Mouse (Mus musculus) ES-CJ7 (cell line): ENCODE measurements around the gene Med12l.
A peak's percentile ranks its signal among the peaks of the same experiment; 100 is the strongest.

ENCODE experiments used
- DNase-seq: peaks from one replicate; pipeline ENCODE4 v3.0.0; 2011; ENCODE audit warnings: low read depth, low spot score

Med12l gene

GRCm38 (mm10) chr3:59005271-59005995 lies at the start of gene Med12l:
TSS of gene Med12l (plus strand) at chr3:59005825.
- DNase-seq = peak; percentile 42

GRCm38 (mm10) chr3:58961166-58961565 lies 44.5 kb upstream of the Med12l start:
- DNase-seq = peak; percentile 23

- DNase-seq = no peak
Observed at GRCm38 (mm10) chr3:58977413-58977812, 28.2 kb upstream of the Med12l start.

GRCm38 (mm10) chr3:58977906-58978622 lies 27.6 kb upstream of the Med12l start:
- no peak for DNase-seq

GRCm38 (mm10) chr3:58980579-58980978 lies 25.0 kb upstream of the Med12l start:
- DNase-seq = no peak

- DNase-seq = peak; percentile 69
Observed at GRCm38 (mm10) chr3:58982896-58983837, 22.5 kb upstream of the Med12l start.

- no peak for DNase-seq
Observed at GRCm38 (mm10) chr3:58983838-58984598, 21.6 kb upstream of the Med12l start.

DNA sequence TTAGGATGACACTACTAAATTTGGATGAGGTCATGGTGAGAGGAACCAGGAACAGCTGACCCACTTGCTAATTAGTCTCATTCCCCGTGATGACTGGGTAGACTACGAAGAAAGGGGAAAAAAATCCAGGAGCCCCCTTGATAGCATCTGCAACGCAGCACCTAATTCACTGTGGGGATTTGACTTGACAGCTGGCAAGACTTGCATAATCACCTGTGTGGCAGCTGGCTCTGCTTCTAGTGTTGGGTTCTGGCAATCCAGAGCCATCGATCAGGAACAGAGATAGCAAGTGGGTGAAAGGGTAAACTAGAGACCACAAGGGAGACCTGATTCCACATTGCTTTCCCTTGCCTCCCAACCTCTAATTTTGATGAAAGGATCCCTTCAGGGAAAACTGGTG lies 19.8 kb upstream of the Med12l start:
- DNase-seq = no peak

- no peak for DNase-seq
Observed at GRCm38 (mm10) chr3:58989374-58989773, 16.3 kb upstream of the Med12l start.

DNA sequence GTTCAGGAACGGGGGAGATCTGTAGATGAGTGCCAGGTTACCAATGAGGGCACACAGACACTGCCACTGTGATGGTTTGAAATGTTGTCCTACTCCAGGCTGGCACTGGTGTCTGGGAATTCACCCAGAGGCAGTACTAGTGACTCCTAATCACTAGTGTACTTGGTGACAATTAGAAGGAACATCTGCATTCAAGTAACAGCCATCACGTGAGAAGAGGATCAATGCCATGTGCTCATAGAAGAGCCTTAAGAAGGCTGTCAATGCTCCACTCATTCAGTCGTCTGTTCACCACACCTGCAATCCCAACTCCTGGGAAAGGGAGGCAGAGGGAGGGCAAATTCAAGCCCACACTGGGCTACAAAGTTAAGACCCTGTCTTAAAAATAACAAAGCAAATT lies 15.1 kb upstream of the Med12l start:
- DNase-seq = no peak

DNA sequence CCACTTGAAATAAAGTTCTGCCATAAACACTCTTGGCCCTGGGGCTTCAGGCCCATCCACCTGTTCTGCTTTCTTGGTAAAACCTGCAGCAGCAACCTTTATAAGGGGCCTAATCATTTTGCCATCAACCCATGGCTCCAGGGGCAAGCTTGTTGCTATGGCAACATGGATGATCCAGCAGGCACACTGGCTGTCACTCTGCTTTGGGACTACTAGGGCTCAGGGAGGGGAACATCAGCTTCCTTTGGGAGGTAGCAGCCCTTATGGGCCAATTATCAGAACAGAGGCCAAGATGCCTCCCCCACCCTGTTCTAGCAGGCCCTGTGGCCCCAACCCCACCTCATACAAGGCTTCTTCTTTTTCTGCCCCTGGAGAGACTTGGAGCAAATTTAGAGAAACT lies 13.5 kb upstream of the Med12l start:
- no peak for DNase-seq

GRCm38 (mm10) chr3:58993619-58994018 lies 12.0 kb upstream of the Med12l start:
- DNase-seq = no peak

DNA sequence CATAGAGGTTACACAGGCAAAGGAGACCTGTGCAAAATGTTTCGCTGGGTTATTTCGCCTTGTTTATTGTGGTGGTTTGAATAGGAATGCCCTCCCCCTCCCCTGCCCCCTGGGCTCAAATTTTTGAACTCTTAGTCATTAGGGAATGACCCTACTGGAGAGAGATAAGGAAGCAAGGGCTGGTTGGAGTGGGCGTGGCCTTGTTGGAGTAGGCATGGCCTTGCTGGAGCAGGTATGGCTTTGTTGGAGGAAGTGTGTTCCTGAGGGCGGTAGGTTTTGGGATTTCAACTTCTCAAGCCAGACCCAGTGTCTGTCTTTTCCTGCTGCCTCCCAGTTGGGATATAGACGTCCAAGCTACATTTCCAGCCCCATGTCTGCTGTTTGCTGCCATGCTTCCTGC lies 1.9 kb upstream of the Med12l start:
- DNase-seq = peak; percentile 37

DNA sequence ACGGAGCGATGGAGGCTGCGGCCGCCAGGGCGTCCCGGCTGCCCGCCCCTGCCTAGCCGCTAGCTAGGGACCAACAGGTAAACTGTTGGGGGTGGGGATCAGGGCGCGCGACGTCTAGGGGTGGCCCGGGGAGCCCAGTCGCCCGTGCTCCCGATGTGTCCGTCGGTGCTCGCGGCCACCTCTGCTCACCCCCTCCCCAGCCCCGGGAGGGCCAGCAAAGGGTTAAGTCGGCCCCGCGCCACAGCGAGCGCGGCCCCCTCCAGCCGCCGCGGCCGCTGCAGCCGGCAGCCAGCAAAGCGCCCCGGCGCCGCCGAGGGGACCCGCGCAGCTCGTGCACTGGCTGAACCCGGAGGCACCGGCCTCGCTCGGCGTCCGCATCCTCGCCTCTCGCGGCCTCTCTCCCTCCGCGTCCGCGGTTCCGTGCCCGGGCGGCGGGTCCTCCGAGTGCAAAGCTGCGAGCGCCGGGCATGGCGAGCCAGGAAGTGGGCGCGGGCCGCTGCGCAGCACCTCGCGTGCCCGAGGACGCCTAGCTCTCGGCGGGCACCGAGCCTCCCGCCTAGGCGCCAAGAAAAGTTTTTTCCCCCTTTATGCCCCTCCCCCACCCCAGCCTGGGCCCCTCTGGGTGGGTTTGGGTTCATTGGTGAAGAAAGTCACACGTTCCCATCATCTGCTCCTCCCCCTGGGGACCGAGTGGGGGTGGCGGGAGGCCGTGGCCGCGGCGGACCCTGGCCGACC lies 538 bp downstream of the Med12l start:
- peak; percentile 30 for DNase-seq

DNA sequence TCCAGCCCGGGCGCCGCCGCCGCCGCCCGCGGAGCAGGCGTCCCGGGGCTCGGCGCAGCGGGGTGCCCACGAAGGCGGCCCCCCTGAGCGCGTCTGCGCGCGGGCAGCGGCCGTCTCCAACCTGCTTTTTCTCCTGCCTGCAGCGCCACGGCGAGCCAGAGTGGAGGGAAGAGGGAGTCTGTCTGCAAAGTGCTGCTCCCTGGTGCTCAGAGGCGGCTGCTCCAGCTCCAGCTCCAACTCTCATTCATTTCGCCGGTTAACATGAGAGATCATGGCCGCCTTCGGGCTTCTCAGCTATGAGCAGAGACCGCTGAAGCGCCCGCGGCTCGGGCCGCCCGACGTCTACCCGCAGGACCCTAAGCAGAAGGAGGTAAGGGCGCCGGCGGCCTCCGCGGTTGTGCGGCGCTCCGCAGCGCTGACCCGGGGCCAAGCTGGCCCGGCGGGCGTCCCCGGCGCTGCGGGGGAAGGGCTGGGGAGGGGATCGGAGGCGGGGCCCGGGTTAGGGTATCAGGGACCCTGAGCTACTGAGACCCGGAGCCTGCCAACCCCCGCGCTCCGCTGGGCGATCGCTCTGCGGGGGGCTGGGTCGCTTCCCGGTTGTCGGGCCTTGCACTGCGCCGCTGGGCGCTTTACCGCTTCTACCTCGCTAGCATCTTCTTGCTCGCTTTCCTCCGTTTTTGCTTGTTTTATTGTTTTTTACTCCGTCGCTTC lies 1.3 kb downstream of the Med12l start:
- peak; percentile 74 for DNase-seq

DNA sequence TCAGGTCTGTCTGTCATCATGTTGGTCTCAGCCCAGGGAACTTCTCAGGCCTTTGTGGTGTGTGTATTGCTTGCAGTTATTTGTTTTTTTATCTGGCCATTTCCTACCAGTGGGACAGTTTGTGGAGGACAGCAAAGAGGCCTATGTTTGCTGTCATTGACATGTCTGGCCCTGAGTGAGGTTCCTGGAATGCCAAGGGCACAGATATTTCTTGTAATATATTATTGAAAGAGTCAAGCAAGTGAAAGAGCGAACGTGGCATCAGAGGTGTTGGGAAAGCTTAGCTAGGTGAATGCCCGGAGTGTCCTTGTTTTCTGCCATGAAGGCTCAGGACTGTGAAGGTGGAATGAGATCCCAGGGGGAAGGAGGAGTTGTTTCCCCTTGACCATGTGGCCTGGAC lies 4.7 kb downstream of the Med12l start:
- no peak for DNase-seq

DNA sequence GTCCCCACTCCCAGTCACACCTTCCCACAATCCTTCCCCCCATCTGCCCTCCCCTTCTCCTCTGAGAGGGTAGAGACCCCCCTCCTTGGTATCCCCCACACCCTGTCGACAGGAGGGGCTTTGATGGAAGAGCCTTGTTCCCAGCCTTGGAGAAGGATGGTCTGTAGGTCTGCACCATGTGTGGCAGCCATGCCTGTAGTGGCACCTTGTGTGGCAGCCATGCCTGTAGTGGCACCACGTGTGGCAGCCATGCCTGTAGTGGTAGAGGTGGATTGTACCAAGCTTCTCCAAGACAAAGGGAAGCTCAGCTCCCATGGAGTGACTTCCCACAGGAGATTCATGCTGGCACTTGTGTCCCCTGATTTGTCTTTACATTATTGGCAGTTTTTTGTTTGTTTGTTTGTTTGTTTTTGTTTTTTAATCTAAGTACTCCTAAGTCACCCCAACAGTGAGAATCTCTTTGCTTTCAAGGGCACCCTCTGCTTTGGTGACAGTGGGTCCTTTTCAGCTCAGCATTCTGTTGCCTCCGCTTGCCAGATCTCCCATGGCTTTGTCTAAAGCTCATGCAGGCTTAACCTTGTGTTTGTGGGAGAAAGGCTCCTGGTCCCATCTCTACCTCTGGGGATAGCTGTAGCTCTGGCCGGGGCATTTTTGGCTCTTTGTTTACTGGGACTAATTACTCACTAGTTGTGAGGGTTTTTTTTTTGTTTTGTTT lies 10.2 kb downstream of the Med12l start:
- no peak for DNase-seq

DNA sequence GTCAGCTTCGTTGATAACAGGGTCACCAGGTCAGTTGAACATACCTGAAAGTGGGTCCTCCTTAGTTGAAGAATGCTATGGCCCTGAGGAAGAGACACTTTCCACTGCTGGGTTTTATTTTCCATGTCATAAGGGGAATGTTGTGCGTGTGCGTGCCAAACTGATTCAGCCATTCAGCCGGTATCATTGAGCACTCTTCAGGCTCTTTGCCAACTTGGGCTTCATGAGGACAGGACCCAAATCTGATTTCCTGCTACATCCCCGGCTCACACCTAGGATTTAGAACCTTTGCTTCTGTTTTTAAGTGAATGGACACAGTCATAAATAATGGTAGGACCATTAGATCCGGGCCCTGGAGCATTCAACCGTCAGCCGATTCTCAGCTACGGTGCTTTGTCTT lies 10.9 kb downstream of the Med12l start:
- DNase-seq = no peak

GRCm38 (mm10) chr3:59021236-59021635 lies 15.6 kb downstream of the Med12l start:
- no peak for DNase-seq
